Mouse (Mus musculus) olfactory bulb, adult 2 months (tissue): ENCODE results near the gene Cbll1. TPM values are rescaled to one million over a fixed set of nuclear protein-coding genes. Genes with fewer than 3 reads are reported as not detected.

Experiments
- H3K27ac ChIP-seq: fragments of 200-500 bp; 2 replicates; pipeline ENCODE4 v1.5.1; 2012; ENCODE audit warnings: low read depth, low read length; ENCODE audit not compliant: insufficient read depth
- H3K4me1 ChIP-seq: fragments of 200-500 bp; 2 replicates; pipeline ENCODE4 v1.6.1; 2012; ENCODE audit warnings: low read length; ENCODE audit not compliant: control insufficient read depth, insufficient read depth
- H3K4me3 ChIP-seq: fragments of 200-500 bp; 2 replicates; pipeline ENCODE4 v1.5.1; 2012; ENCODE audit warnings: mild to moderate bottlenecking, low read depth, low read length, moderate library complexity; ENCODE audit not compliant: insufficient read depth
- CTCF ChIP-seq: fragments of 200-500 bp; IDR thresholded peaks from 2 replicates; pipeline ENCODE4 v1.5.1; 2012; ENCODE audit warnings: low read depth, mild to moderate bottlenecking, low read length, moderate library complexity; ENCODE audit not compliant: insufficient read depth
- POLR2A ChIP-seq: fragments of 200-500 bp; IDR thresholded peaks from 2 replicates; pipeline ENCODE4 v1.6.1; 2012; ENCODE audit warnings: mild to moderate bottlenecking, low read depth, low read length, moderate library complexity; ENCODE audit not compliant: insufficient read depth
- WGBS: fragments of 180-500 bp; shearing (Covaris S2); methylation state at CpG from one replicate; pipeline ENCODE4 v1.1.7; 2018; 5-methylcytosine and 5-hydroxymethylcytosine counted together
- polyA plus RNA-seq: library from polyadenylated mRNA; stranded (reverse); fragments of >200 nt; gene quantifications from 2 replicates; pipeline ENCODE4 v1.2.4, GENCODE M21; 2012; ENCODE audit warnings: low replicate concordance; ENCODE audit not compliant: missing spikeins, insufficient read depth, insufficient read length

Cbll1 gene
- polyA plus RNA-seq, 1 experiment: not detected

DNA sequence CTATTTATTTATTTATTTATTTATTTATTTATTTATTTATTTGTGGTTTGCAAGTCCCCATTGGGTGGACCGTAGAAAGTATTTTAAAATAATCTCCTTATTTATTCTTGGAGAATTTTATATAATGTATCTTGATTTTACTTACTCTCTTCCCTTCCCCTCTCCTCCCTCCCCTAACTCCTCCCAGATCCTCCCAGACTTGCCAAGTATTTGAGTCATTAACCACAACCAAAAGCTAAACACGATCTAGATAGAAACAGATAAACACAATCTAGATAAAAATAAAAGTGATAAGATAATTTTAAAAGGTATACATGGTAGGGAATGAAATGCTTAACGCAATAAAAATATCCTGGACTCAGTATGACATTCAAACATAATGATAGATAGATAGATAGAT lies 50.1 kb downstream of the Cbll1 start:
- Histone ChIP-seq H3K27ac (no peak overlapping the region), H3K4me3 (no peak overlapping the region), H3K4me1 (no peaks in the 10 kb centered on the region)
- 89% methylated on average over 3 of the region's 3 CpGs for WGBS
- TF ChIP-seq POLR2A (no peak), CTCF (no peak)

DNA sequence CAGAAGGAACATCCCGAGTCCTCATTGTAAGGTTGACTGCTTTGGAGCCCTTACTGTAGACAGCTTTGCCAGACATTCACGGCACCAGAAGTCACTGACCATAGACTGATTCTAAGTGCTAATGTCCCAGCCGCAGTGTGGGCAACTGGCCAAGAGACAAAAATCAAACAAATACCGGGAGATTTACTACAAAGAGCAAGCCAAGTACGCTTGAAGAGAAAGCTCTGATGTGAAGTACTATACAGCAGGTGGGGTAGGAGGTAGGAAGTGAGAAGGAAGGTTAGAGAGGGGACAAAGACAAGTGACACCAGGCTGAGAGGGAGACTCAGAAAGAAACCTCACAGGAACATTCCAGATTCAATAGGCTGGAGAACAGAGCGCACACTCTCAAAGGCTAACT lies 54.6 kb downstream of the Cbll1 start:
- no peak for TF ChIP-seq CTCF
- TF ChIP-seq POLR2A: no peak
- WGBS: 39% methylated on average over 6 of the region's 6 CpGs
- Histone ChIP-seq H3K27ac (no peak overlapping the region), H3K4me3 (no peak overlapping the region), H3K4me1 (no peaks in the 10 kb centered on the region; the same call in 1 of the 2 replicates)

DNA sequence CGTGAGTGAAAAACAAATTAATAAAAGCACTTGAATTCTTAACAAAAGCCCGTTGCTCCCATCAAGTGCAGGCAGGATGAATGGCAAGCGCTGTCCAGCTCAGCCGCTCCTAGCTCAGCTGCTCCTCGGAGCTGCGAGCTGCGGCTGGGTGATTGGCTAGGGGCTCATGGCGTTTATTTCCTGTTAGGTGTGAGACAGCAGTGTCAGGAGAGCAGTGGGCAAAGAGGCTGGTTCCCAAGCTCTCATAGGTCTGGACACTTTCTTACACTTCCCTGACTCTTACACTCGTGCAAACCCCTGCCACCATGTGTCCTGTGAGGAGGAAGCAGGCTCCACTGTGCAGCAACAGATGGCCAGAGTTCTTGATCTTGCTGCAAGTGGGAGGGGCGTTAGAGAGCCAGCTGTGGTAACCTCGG lies 55.3 kb downstream of the Cbll1 start:
- no peaks in the 10 kb centered on the region; the same call in 1 of the 2 replicates for H3K4me1 ChIP-seq
- no peak overlapping the region for H3K27ac ChIP-seq
- H3K4me3 ChIP-seq: no peak overlapping the region
- WGBS: 3% methylated on average over 11 of the region's 11 CpGs
- no peak for TF ChIP-seq POLR2A
- no peak for TF ChIP-seq CTCF

DNA sequence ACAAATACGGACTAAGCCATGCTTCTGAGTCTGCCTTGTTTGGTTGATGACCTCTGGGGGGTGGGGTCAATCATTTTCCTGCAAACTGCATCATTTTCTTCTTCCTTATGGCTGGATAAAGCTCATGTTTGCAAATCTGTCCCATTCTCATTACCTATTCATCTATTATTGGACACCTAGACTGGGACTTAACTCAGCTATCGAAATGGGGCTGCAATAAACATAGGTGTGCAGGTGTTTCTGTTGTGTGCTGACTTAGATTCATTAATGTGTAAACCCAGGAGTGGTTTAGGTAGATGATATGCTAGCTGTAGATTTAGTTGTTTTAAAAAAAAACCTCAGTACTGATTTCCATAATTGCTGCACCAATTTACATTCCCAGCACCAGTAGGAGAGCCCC lies 59.8 kb downstream of the Cbll1 start:
- TF ChIP-seq POLR2A (no peak), CTCF (no peak)
- WGBS: 79% methylated on average over 2 of the region's 2 CpGs
- Histone ChIP-seq H3K4me1 (no peaks in the 10 kb centered on the region; the same call in 1 of the 2 replicates), H3K27ac (no peak overlapping the region), H3K4me3 (no peak overlapping the region)

DNA sequence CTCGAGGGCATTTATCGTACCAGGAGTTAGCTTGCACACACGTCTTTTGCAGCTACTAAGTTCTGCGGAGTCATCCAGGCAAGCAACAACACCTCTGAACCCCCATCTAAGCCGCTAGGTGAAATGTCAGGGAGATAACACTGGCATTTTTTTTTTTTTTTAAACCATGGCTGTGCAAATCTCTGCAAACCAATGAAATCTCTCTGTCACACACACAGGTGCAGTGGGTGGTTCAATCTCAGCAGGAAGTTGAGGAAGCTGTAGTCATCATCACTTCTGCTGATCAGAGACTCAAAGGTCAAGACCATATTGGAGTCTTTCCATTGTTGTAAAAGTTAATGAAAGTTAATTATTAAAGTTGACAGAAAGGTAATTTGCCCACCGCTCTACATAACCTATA lies 61.6 kb downstream of the Cbll1 start:
- H3K4me1 ChIP-seq: no peaks in the 10 kb centered on the region
- TF ChIP-seq POLR2A (no peak), CTCF (no peak)
- WGBS: 78% methylated on average over 6 of the region's 6 CpGs
- H3K4me3 ChIP-seq: no peak overlapping the region
- no peak overlapping the region for H3K27ac ChIP-seq

Other genes with a start within 250 kb of the Cbll1 start
- gene Lamb1, start 234.4 kb downstream of the Cbll1 start, polyA plus RNA-seq: not detected in 2 replicates
- not detected in 2 replicates for gene Dld, start 148.2 kb downstream of the Cbll1 start, polyA plus RNA-seq
- not detected in 2 replicates for gene Slc26a3, start 108.7 kb downstream of the Cbll1 start, polyA plus RNA-seq
- not detected in 2 replicates for gene Slc26a4, start 60.4 kb upstream of the Cbll1 start, polyA plus RNA-seq
- not detected in 2 replicates for gene Bcap29, start 135.0 kb upstream of the Cbll1 start, polyA plus RNA-seq
- not detected in 2 replicates for gene Dus4l, start 155.2 kb upstream of the Cbll1 start, polyA plus RNA-seq
- gene Cog5, start 155.3 kb upstream of the Cbll1 start, polyA plus RNA-seq: not detected in 2 replicates
- gene Gpr22, start 214.3 kb upstream of the Cbll1 start, polyA plus RNA-seq: not detected in 2 replicates